Mouse (Mus musculus) liver, embryonic 16.5 days (tissue): ENCODE results near the gene Nomo1. TPM values are rescaled to one million over a fixed set of nuclear protein-coding genes. Genes with fewer than 3 reads are reported as not detected.

ENCODE experiments used
- ATAC-seq: fragments of 200-750 bp; cut with Nextera tagmentation; 2 replicates; pipeline ENCODE4 v1.8.0; 2017; ENCODE audit warnings: low read depth, mild to moderate bottlenecking, moderate number of reproducible peaks, moderate library complexity
- H3K27ac ChIP-seq: fragments of 300-500 bp; sonication (generic); 2 replicates; pipeline ENCODE4 v1.5.1; 2014; ENCODE audit warnings: mild to moderate bottlenecking, low read length
- H3K27me3 ChIP-seq: fragments of 300-500 bp; sonication (generic); 2 replicates; pipeline ENCODE4 v1.6.1; 2014; ENCODE audit warnings: low read depth, low read length, mixed read lengths; ENCODE audit not compliant: control insufficient read depth, insufficient read depth
- H3K36me3 ChIP-seq: fragments of 300-500 bp; sonication (generic); 2 replicates; pipeline ENCODE4 v1.6.1; 2014; ENCODE audit warnings: mild to moderate bottlenecking; ENCODE audit not compliant: control insufficient read depth, insufficient read depth
- H3K4me1 ChIP-seq: fragments of 300-500 bp; sonication (generic); 2 replicates; pipeline ENCODE4 v1.6.1; 2014; ENCODE audit warnings: low read depth, low read length, mixed read lengths; ENCODE audit not compliant: control insufficient read depth
- H3K4me2 ChIP-seq: fragments of 300-500 bp; sonication (generic); 2 replicates; pipeline ENCODE4 v1.6.1; 2014; ENCODE audit warnings: low read depth, low read length, mixed read lengths
- H3K4me3 ChIP-seq: fragments of 300-500 bp; sonication (generic); 2 replicates; pipeline ENCODE4 v1.5.1; 2014; ENCODE audit warnings: low read depth, mild to moderate bottlenecking, low read length
- H3K9ac ChIP-seq: fragments of 300-500 bp; sonication (generic); 2 replicates; pipeline ENCODE4 v1.6.1; 2014; ENCODE audit warnings: low read depth, low read length
- H3K9me3 ChIP-seq: fragments of 300-500 bp; sonication (generic); replicated peaks from 2 replicates; pipeline ENCODE4 v1.6.1; 2016; ENCODE audit warnings: low read length; ENCODE audit not compliant: control insufficient read depth
- WGBS: fragments of 180-500 bp; shearing (Covaris S2); extraction: QIAGEN DNeasy Blood & Tissue Kit; methylation state at CpG from one replicate; pipeline ENCODE4 v1.1.7; 2014; ENCODE audit not compliant: insufficient replicate concordance; 5-methylcytosine and 5-hydroxymethylcytosine counted together
- polyA plus RNA-seq: library from polyadenylated mRNA; unstranded; fragments of >200 nt; fragmentation: Nextera tagmentation; extraction: Ambion mirVana; gene quantifications from 2 replicates; pipeline ENCODE4 v1.2.1, GENCODE M21; 2015

Nomo1 gene
- polyA plus RNA-seq, 1 experiment from 2014 or later: 23.4 TPM

- no peaks in the 10 kb centered on the region for H3K27me3 ChIP-seq
- WGBS: 76% methylated on average over 11 of the region's 11 CpGs
- ATAC-seq: no peak
- no peaks in the 10 kb centered on the region for H3K9me3 ChIP-seq
- H3K27ac ChIP-seq: no peak overlapping the region
- H3K4me1 ChIP-seq: no peaks in the 10 kb centered on the region
- no peak overlapping the region for H3K4me2 ChIP-seq
- no peak overlapping the region for H3K9ac ChIP-seq
- 0 out of 2 replicates have a peak overlapping the region, but pooled peaks have one; percentile 12 for H3K4me3 ChIP-seq
- peaks cover 8% of the 10 kb centered on the region for H3K36me3 ChIP-seq
Measured at GRCm38 (mm10) chr7:46058882-46059281, 25.4 kb downstream of the Nomo1 start.

DNA sequence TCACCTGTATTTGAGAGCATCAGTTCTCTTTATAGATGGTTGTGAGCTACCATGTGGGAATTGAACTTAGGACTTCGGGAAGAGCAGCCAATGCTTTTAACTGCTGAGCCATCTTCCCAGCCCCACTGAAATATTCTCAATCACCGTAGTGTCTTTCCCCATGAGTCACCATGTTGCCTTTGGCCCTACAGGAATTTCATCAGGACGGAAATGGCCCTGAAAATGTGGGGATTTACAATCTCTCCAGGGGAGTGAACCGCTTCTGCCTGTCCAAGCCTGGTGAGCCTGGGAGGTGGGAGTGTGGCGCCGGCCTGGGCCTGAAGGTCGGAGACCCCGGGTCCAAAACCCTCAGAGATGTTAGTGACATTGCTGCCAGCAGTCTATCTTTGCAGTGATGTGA is 27.2 kb downstream of the Nomo1 start:
- no peaks in the 10 kb centered on the region for H3K27me3 ChIP-seq
- H3K27ac ChIP-seq: no peak overlapping the region
- H3K9ac ChIP-seq: no peak overlapping the region
- 77% methylated on average over 8 of the region's 8 CpGs for WGBS
- H3K4me3 ChIP-seq: no peak overlapping the region
- no peak for ATAC-seq
- H3K4me2 ChIP-seq: no peak overlapping the region
- no peaks in the 10 kb centered on the region for H3K9me3 ChIP-seq
- no peaks in the 10 kb centered on the region for H3K4me1 ChIP-seq
- no peaks in the 10 kb centered on the region; the same call in none of the 2 replicates for H3K36me3 ChIP-seq

DNA sequence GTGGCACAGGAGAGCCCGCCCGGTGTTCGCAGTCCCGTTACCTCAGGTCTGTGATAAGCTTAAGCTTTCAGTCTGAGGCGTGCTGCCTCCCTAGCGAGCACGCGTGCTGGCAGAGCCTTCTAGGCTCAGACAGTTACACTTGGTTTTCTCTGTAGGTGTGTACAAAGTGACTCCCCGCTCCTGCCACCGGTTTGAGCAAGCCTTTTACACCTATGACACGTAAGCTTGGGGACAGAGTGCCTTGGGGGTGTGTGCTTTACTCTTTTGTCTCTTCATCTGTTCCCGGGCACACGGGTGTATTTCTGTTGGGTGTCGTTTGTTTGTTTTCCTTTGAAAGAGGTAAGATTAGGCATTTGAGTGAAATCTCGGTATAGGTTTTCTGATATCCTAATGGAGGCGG is 28.1 kb downstream of the Nomo1 start:
- peaks cover 3% of the 10 kb centered on the region for H3K36me3 ChIP-seq
- H3K9me3 ChIP-seq: no peaks in the 10 kb centered on the region
- no peak overlapping the region for H3K4me2 ChIP-seq
- H3K27ac ChIP-seq: no peak overlapping the region
- 82% methylated on average over 16 of the region's 16 CpGs for WGBS
- no peaks in the 10 kb centered on the region for H3K27me3 ChIP-seq
- no peak overlapping the region for H3K9ac ChIP-seq
- no peak overlapping the region for H3K4me3 ChIP-seq
- no peaks in the 10 kb centered on the region for H3K4me1 ChIP-seq
- ATAC-seq: no peak

- no peaks in the 10 kb centered on the region for H3K27me3 ChIP-seq
- peaks cover 3% of the 10 kb centered on the region for H3K36me3 ChIP-seq
- H3K4me3 ChIP-seq: no peak overlapping the region
- no peak overlapping the region for H3K27ac ChIP-seq
- no peaks in the 10 kb centered on the region for H3K4me1 ChIP-seq
- no peaks in the 10 kb centered on the region for H3K9me3 ChIP-seq
- H3K4me2 ChIP-seq: no peak overlapping the region
- no peak overlapping the region for H3K9ac ChIP-seq
- ATAC-seq: no peak
- WGBS: 82% methylated on average over 6 of the region's 6 CpGs
Measured at GRCm38 (mm10) chr7:46063296-46063695, 29.8 kb downstream of the Nomo1 start.

DNA sequence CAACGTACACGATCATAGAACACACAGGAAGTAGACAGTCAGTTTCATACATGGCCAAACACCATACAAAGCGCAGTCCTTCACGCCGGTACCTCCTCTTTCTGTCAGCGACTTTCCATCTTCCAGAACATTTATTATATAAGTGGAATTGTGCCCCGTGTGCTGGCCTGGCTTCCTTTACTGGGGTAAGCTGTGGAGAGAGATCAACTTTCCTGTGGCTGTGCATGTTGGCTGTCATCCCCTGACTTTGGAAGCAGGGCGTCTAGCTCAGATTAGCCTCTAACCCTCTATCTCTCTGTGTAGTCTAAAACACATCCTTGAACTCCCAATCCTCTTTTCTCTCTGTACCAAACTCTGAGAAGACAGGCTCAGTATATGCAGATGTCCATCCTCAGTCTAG is 35.3 kb downstream of the Nomo1 start:
- no peaks in the 10 kb centered on the region for H3K4me1 ChIP-seq

DNA sequence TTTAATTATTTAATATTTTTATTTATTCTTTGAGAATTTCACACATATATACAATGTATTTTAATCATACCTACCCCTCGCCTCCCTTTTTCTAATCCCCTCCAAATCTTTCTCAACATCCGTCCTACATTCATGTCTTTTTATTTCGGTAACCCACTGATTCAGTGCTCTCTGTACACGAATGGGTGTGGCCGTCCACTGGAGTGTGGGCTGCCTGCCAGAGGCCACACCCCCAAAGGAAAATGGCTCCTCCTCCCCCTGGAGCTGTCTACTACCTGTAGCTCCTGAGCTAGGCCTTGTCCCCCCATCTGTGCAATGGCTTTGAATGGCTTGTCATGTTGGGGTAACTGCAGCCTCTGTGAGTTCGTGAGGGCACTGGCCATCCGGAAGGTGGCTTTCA is 43.3 kb downstream of the Nomo1 start:
- WGBS: 72% methylated on average over 7 of the region's 7 CpGs
- Histone ChIP-seq H3K4me2 (no peak overlapping the region), H3K9ac (no peak overlapping the region), H3K27me3 (no peaks in the 10 kb centered on the region), H3K36me3 (peaks cover 22% of the 10 kb centered on the region), H3K4me3 (no peak overlapping the region), H3K27ac (no peak overlapping the region), H3K4me1 (no peaks in the 10 kb centered on the region), H3K9me3 (no peaks in the 10 kb centered on the region)
- no peak for ATAC-seq

More for the DNA sequence above, 35.3 kb downstream of the Nomo1 start:
- no peaks in the 10 kb centered on the region for H3K27me3 ChIP-seq
- no peaks in the 10 kb centered on the region for H3K9me3 ChIP-seq
- no peak overlapping the region for H3K4me3 ChIP-seq
- H3K36me3 ChIP-seq: peaks cover 33% of the 10 kb centered on the region
- ATAC-seq: no peak
- H3K27ac ChIP-seq: no peak overlapping the region
- no peak overlapping the region for H3K4me2 ChIP-seq
- whole genome bisulfite sequencing: 87% methylated on average over 8 of the region's 8 CpGs
- H3K9ac ChIP-seq: no peak overlapping the region

DNA sequence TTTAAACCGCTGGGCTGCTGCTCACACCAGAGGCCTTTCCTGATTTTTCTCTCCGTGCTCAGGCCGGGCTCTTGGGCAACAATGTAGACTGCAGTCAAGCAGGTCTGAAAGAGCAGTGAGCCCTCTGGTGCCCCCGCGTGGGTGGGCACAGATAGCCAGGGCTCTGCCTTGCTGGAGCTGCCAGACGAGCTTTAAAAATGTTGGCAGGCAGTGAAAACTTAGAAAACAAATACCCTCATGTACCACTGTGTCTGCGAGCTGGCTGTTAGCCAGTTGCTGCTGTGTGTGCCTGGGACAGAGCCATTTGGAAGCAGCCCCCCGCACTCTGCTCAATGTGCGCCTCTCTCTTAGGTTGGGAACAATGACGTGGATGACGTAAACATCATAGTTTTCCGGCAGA is 44.2 kb downstream of the Nomo1 start:
- H3K9me3 ChIP-seq: no peaks in the 10 kb centered on the region
- no peak for ATAC-seq
- no peak overlapping the region for H3K4me3 ChIP-seq
- H3K4me2 ChIP-seq: no peak overlapping the region
- H3K27ac ChIP-seq: no peak overlapping the region
- WGBS: 73% methylated on average over 12 of the region's 12 CpGs
- no peak overlapping the region for H3K9ac ChIP-seq
- H3K36me3 ChIP-seq: peaks cover 14% of the 10 kb centered on the region
- no peaks in the 10 kb centered on the region for H3K4me1 ChIP-seq
- no peaks in the 10 kb centered on the region for H3K27me3 ChIP-seq

- no peak overlapping the region for H3K27ac ChIP-seq
- H3K4me1 ChIP-seq: no peaks in the 10 kb centered on the region
- peaks cover 8% of the 10 kb centered on the region for H3K36me3 ChIP-seq
- H3K9ac ChIP-seq: no peak overlapping the region
- H3K4me2 ChIP-seq: no peak overlapping the region
- H3K9me3 ChIP-seq: no peaks in the 10 kb centered on the region
- no peaks in the 10 kb centered on the region for H3K27me3 ChIP-seq
- no peak overlapping the region for H3K4me3 ChIP-seq
- no peak for ATAC-seq
- 76% methylated on average over 10 of the region's 10 CpGs for WGBS
Measured at GRCm38 (mm10) chr7:46084024-46084423, 50.5 kb downstream of the Nomo1 start.

DNA sequence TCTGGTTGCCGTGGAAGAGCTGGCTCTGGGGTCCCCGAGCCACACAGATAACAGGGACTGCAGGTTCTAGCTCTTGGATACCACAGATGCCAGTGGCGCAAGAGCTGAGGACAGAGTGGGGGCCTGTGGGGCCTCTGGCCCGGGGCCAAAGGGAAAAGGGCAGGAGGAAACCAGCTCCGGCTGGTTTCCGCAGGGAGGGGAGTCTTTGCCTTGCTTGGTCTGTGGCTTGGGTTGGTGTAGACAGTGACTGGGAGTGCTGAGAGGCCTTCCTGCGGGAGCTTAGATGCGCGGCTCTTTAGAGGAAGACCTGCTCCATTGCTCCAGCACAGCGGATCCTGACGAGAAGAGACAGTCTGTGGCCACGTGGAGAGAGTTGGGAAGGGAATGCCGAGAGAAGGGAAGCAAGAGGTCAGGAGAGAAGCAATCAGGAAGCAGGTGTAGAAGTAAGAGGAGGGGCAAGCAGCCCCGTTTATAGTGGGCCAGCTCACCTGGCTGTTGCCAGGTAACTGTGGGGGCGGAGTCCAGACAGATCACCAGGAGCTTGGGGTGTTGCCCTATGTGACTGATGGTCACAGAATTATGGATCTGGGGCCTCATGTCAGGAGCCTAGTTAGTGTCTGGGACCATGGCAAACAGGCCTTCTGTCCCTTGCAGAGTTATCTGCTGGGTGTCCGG is 51.5 kb downstream of the Nomo1 start:
- H3K4me3 ChIP-seq: no peak overlapping the region
- no peaks in the 10 kb centered on the region for H3K4me1 ChIP-seq
- no peak for ATAC-seq
- H3K36me3 ChIP-seq: peaks cover 5% of the 10 kb centered on the region
- H3K9ac ChIP-seq: no peak overlapping the region
- no peak overlapping the region for H3K27ac ChIP-seq
- no peak overlapping the region for H3K4me2 ChIP-seq
- no peaks in the 10 kb centered on the region for H3K9me3 ChIP-seq
- no peaks in the 10 kb centered on the region for H3K27me3 ChIP-seq
- 63% methylated on average over 16 of the region's 16 CpGs for WGBS
